Mouse (Mus musculus) erythroblast, embryonic 14.5 days (primary cell): Measurements from ENCODE around the gene Zfp445.

Source experiments
- GATA1 ChIP-seq: IDR thresholded peaks from 2 replicates; pipeline ENCODE4 v1.6.1; 2012; ENCODE audit warnings: low read length, inconsistent platforms, mixed read lengths
- TAL1 ChIP-seq: IDR thresholded peaks from 3 replicates; pipeline ENCODE4 v1.6.1; 2012; ENCODE audit warnings: low read length, inconsistent platforms, mixed read lengths

DNA sequence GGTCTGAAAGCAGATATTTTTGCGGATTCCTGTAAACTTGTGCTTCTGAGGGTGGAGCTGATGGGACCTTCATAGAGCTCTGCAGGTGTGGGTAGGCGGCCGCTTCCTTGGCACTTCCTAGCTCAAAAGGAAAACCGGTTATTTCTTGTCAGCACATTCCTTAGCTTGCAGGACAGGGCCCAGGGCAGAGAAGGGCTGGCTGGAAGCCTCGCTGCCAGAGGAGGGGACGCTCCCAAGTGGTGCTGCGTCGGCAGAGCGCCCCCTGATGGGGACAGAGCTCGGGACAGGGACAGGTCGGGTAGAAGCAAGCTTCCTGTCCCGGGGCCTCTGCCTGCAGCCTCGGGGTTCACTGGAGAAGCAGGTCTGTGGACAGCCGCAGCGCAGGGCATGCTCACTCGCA, 28.1 kb downstream of the Zfp445 start:
- TF ChIP-seq TAL1, result no peak
- TF ChIP-seq GATA1, result no peak
